Mouse (Mus musculus) midbrain, embryonic 15.5 days (tissue): ENCODE data around the gene Ptpn18. TPM values are rescaled to one million over a fixed set of nuclear protein-coding genes. Genes with fewer than 3 reads are reported as not detected.

Experiments used
- microRNA-seq: library from miRNA; unstranded; fragments of <30 nt; microRNA quantifications from one replicate; pipeline ENCODE4, GENCODE M21; 2016
- polyA plus RNA-seq: library from polyadenylated mRNA; unstranded; fragments of >200 nt; fragmentation: Nextera tagmentation; extraction: Ambion mirVana; gene quantifications from 2 replicates; pipeline ENCODE4 v1.2.1, GENCODE M21; 2015

Gene Ptpn18
- polyA plus RNA-seq, 1 experiment from 2014 or later: 4.8 TPM

Small RNAs within 50 kb of the gene (microRNA-seq; reads per million reads assigned to microRNA genes)
- gene Mir5103: 1.1 reads per million

Other genes with a start within 250 kb of the Ptpn18 start
- 70.6 and 71.2 TPM in 2 replicates for gene Ccdc115, start 20.1 kb upstream of the Ptpn18 start, polyA plus RNA-seq
- gene Imp4, start 19.9 kb upstream of the Ptpn18 start, polyA plus RNA-seq: 54.3 and 54.7 TPM in 2 replicates
- not detected in 2 replicates for gene Prss39, start 38.6 kb downstream of the Ptpn18 start, polyA plus RNA-seq
- 0.19 and 0.22 TPM in 2 replicates for gene Cfc1, start 75.9 kb downstream of the Ptpn18 start, polyA plus RNA-seq
- gene Prss40, start 101.2 kb downstream of the Ptpn18 start, polyA plus RNA-seq: 0.14 TPM in 1 of 2 replicates, not detected in the other
- 35.3 and 38.8 TPM in 2 replicates for gene Amer3, start 119.9 kb downstream of the Ptpn18 start, polyA plus RNA-seq